Mouse (Mus musculus): ENCODE measurements around the gene Mamstr. TPM values are rescaled to one million over a fixed set of nuclear protein-coding genes. Genes with fewer than 3 reads are reported as not detected.

The Mamstr gene
- total RNA-seq, 2 experiments from 2014 or later: 0.12 TPM; not detected in 1

- no peak for ATAC-seq (replicated peaks; ENCODE audit: poor library complexity)
Observed at GRCm38 (mm10) chr7:45689800-45690199, 50.0 kb downstream of the Mamstr start.

- ATAC-seq (replicated peaks; ENCODE audit: poor library complexity): no peak
Observed at GRCm38 (mm10) chr7:45692364-45692763, 52.6 kb downstream of the Mamstr start.

GRCm38 (mm10) chr7:45693921-45694591 is 54.3 kb downstream of the Mamstr start, which contains the start of gene Sec1:
Gene Sec1 (minus strand): TSS chr7:45694402.
- no peak for ATAC-seq (replicated peaks; ENCODE audit: poor library complexity)

- no peak for ATAC-seq (replicated peaks; ENCODE audit: poor library complexity)
Observed at GRCm38 (mm10) chr7:45695098-45695497, 55.3 kb downstream of the Mamstr start.

Other genes starting within 250 kb of the Mamstr start
Only the 30 nearest of the 36 such genes appear.
- gene Gys1, start 205.1 kb upstream of the Mamstr start, total RNA-seq (2015): 22.6 and 26.2 TPM in 2 replicates
- 22.3 and 24.4 TPM in 2 replicates for gene Gys1, start 205.1 kb upstream of the Mamstr start, total RNA-seq (2017)
- 180 and 205 TPM in 2 replicates for gene Ruvbl2, start 201.9 kb upstream of the Mamstr start, total RNA-seq (2015)
- gene Ruvbl2, start 201.9 kb upstream of the Mamstr start, total RNA-seq (2017): 170 and 193 TPM in 2 replicates
- 1,479 and 1,608 TPM in 2 replicates for gene Ftl1, start 180.1 kb upstream of the Mamstr start, total RNA-seq (2015)
- 770 and 961 TPM in 2 replicates for gene Ftl1, start 180.1 kb upstream of the Mamstr start, total RNA-seq (2017)
- 20.7 and 21.5 TPM in 2 replicates for gene Bax, start 173.1 kb upstream of the Mamstr start, total RNA-seq (2015)
- gene Bax, start 173.1 kb upstream of the Mamstr start, total RNA-seq (2017): 29.6 and 35.2 TPM in 2 replicates
- gene Tulp2, start 158.1 kb upstream of the Mamstr start, total RNA-seq (2015): 0.07 TPM in 1 of 2 replicates, not detected in the other
- not detected in 2 replicates for gene Tulp2, start 158.1 kb upstream of the Mamstr start, total RNA-seq (2017)
- not detected in 2 replicates for gene Gm45808, start 153.2 kb upstream of the Mamstr start, total RNA-seq (2015)
- gene Gm45808, start 153.2 kb upstream of the Mamstr start, total RNA-seq (2017): not detected in 2 replicates
- gene Dhdh, start 151.2 kb upstream of the Mamstr start, total RNA-seq (2015): 18.6 and 22.4 TPM in 2 replicates
- gene Dhdh, start 151.2 kb upstream of the Mamstr start, total RNA-seq (2017): 18.1 and 20.7 TPM in 2 replicates
- 112 and 114 TPM in 2 replicates for gene Nucb1, start 129.6 kb upstream of the Mamstr start, total RNA-seq (2015)
- 387 and 408 TPM in 2 replicates for gene Nucb1, start 129.6 kb upstream of the Mamstr start, total RNA-seq (2017)
- gene Ppp1r15a, start 113.7 kb upstream of the Mamstr start, total RNA-seq (2015): 46.2 and 56.7 TPM in 2 replicates
- 70.0 and 90.7 TPM in 2 replicates for gene Ppp1r15a, start 113.7 kb upstream of the Mamstr start, total RNA-seq (2017)
- gene Plekha4, start 113.6 kb upstream of the Mamstr start, total RNA-seq (2015): 0.67 TPM in 1 of 2 replicates, not detected in the other
- gene Plekha4, start 113.6 kb upstream of the Mamstr start, total RNA-seq (2017): 0.04 and 0.34 TPM in 2 replicates
- 0.22 and 5.5 TPM in 2 replicates for gene Hsd17b14, start 85.1 kb upstream of the Mamstr start, total RNA-seq (2015)
- 1.2 and 8.2 TPM in 2 replicates for gene Hsd17b14, start 85.1 kb upstream of the Mamstr start, total RNA-seq (2017)
- 43.5 and 55.9 TPM in 2 replicates for gene Bcat2, start 69.8 kb upstream of the Mamstr start, total RNA-seq (2015)
- 37.0 and 44.0 TPM in 2 replicates for gene Bcat2, start 69.8 kb upstream of the Mamstr start, total RNA-seq (2017)
- gene Fgf21, start 24.5 kb upstream of the Mamstr start, total RNA-seq (2015): not detected in 2 replicates
- gene Fgf21, start 24.5 kb upstream of the Mamstr start, total RNA-seq (2017): not detected in 2 replicates
- not detected in 2 replicates for gene Fut1, start 22.7 kb upstream of the Mamstr start, total RNA-seq (2015)
- not detected in 2 replicates for gene Fut1, start 22.7 kb upstream of the Mamstr start, total RNA-seq (2017)
- 0.32 TPM in 1 of 2 replicates, not detected in the other for gene Izumo1, start 18.2 kb upstream of the Mamstr start, total RNA-seq (2015)
- gene Izumo1, start 18.2 kb upstream of the Mamstr start, total RNA-seq (2017): 0.24 TPM in 1 of 2 replicates, not detected in the other
- gene Rasip1, start 12.5 kb upstream of the Mamstr start, total RNA-seq (2015): 0.10 TPM in 1 of 2 replicates, not detected in the other
- gene Rasip1, start 12.5 kb upstream of the Mamstr start, total RNA-seq (2017): 0.08 TPM in 1 of 2 replicates, not detected in the other
- not detected in 2 replicates for gene Fut2, start 26.4 kb downstream of the Mamstr start, total RNA-seq (2015)
- not detected in 2 replicates for gene Fut2, start 26.4 kb downstream of the Mamstr start, total RNA-seq (2017)
- gene Ntn5, start 44.0 kb downstream of the Mamstr start, total RNA-seq (2015): not detected in 2 replicates
- not detected in 2 replicates for gene Ntn5, start 44.0 kb downstream of the Mamstr start, total RNA-seq (2017)
- gene Sec1, start 54.4 kb downstream of the Mamstr start, total RNA-seq (2015): not detected in 2 replicates
- not detected in 2 replicates for gene Sec1, start 54.4 kb downstream of the Mamstr start, total RNA-seq (2017)
- gene Car11, start 59.9 kb downstream of the Mamstr start, total RNA-seq (2015): not detected in 2 replicates
- gene Car11, start 59.9 kb downstream of the Mamstr start, total RNA-seq (2017): not detected in 2 replicates
- gene Dbp, start 65.1 kb downstream of the Mamstr start, total RNA-seq (2015): 3.6 and 5.6 TPM in 2 replicates
- 6.2 and 7.2 TPM in 2 replicates for gene Dbp, start 65.1 kb downstream of the Mamstr start, total RNA-seq (2017)
- gene Rpl18, start 75.5 kb downstream of the Mamstr start, total RNA-seq (2015): 1,825 and 1,988 TPM in 2 replicates
- 1,777 and 2,306 TPM in 2 replicates for gene Rpl18, start 75.5 kb downstream of the Mamstr start, total RNA-seq (2017)
- 10.6 and 14.5 TPM in 2 replicates for gene Sphk2, start 78.0 kb downstream of the Mamstr start, total RNA-seq (2015)
- gene Sphk2, start 78.0 kb downstream of the Mamstr start, total RNA-seq (2017): 9.8 and 10.2 TPM in 2 replicates
- gene Fam83e, start 81.2 kb downstream of the Mamstr start, total RNA-seq (2015): 0.54 and 0.78 TPM in 2 replicates
- 0.37 and 0.51 TPM in 2 replicates for gene Fam83e, start 81.2 kb downstream of the Mamstr start, total RNA-seq (2017)
- gene Spaca4, start 85.8 kb downstream of the Mamstr start, total RNA-seq (2015): not detected in 2 replicates
- gene Spaca4, start 85.8 kb downstream of the Mamstr start, total RNA-seq (2017): not detected in 2 replicates
- gene Lmtk3, start 143.8 kb downstream of the Mamstr start, total RNA-seq (2015): 0.07 TPM in 2 replicates
- not detected in 2 replicates for gene Lmtk3, start 143.8 kb downstream of the Mamstr start, total RNA-seq (2017)
- gene Sult2b1, start 144.7 kb downstream of the Mamstr start, total RNA-seq (2015): 1.2 and 1.7 TPM in 2 replicates
- 1.9 and 6.4 TPM in 2 replicates for gene Sult2b1, start 144.7 kb downstream of the Mamstr start, total RNA-seq (2017)
- 17.9 and 26.3 TPM in 2 replicates for gene Cyth2, start 174.6 kb downstream of the Mamstr start, total RNA-seq (2015)
- gene Cyth2, start 174.6 kb downstream of the Mamstr start, total RNA-seq (2017): 32.4 and 34.5 TPM in 2 replicates
- gene Kcnj14, start 184.8 kb downstream of the Mamstr start, total RNA-seq (2015): 0.05 TPM in 2 replicates
- not detected in 2 replicates for gene Kcnj14, start 184.8 kb downstream of the Mamstr start, total RNA-seq (2017)
- gene Grwd1, start 191.0 kb downstream of the Mamstr start, total RNA-seq (2015): 22.6 and 25.1 TPM in 2 replicates
- gene Grwd1, start 191.0 kb downstream of the Mamstr start, total RNA-seq (2017): 24.2 and 26.9 TPM in 2 replicates

Data from megakaryocyte progenitor cell, adult 5-6 weeks (primary cell).